Mouse (Mus musculus): ENCODE measurements around the gene Csnk1g1. TPM values are rescaled to one million over a fixed set of nuclear protein-coding genes. Genes with fewer than 3 reads are reported as not detected.

Csnk1g1 gene
- total RNA-seq, 2 experiments from 2014 or later: 5.9 to 7.0 TPM

GRCm38 (mm10) chr9:65987021-65987420 is 78.3 kb downstream of the Csnk1g1 start:
- no peak for DNase-seq
- intact Hi-C loops (cut with DNase I): no loop called here

GRCm38 (mm10) chr9:65995603-65996376 is 87.1 kb downstream of the Csnk1g1 start:
- no peak for DNase-seq
- intact Hi-C loops (cut with DNase I): no loop called here

GRCm38 (mm10) chr9:65998965-65999364 is 90.2 kb downstream of the Csnk1g1 start:
- no peak for DNase-seq
- intact Hi-C loops (cut with DNase I): no loop called here

GRCm38 (mm10) chr9:66004380-66004779 is 95.7 kb downstream of the Csnk1g1 start:
- intact Hi-C loops (cut with DNase I): loop anchor here (2.0 kb wide), 1 partner anchor 96 kb away; the partner anchor contains the start of genes Csnk1g1 and Trip4
- DNase-seq: peak in 1 of 2 experiments; percentile 28

- intact Hi-C loops (cut with DNase I): no loop called here
- DNase-seq: no peak
Measured at GRCm38 (mm10) chr9:66007603-66008202, 99.0 kb downstream of the Csnk1g1 start.

GRCm38 (mm10) chr9:66020601-66021000 is 111.9 kb downstream of the Csnk1g1 start:
- no peak for DNase-seq
- intact Hi-C loops (cut with DNase I): no loop called here

GRCm38 (mm10) chr9:66038082-66038481 is 129.4 kb downstream of the Csnk1g1 start:
- no peak for DNase-seq
- intact Hi-C loops (cut with DNase I): no loop called here

- intact Hi-C loops (cut with DNase I): no loop called here
- no peak for DNase-seq
Measured at GRCm38 (mm10) chr9:66038581-66038980, 129.9 kb downstream of the Csnk1g1 start.

GRCm38 (mm10) chr9:66039290-66039689 is 130.6 kb downstream of the Csnk1g1 start:
- no peak for DNase-seq
- intact Hi-C loops (cut with DNase I): no loop called here

GRCm38 (mm10) chr9:66040801-66041200 is 132.1 kb downstream of the Csnk1g1 start:
- intact Hi-C loops (cut with DNase I): no loop called here
- no peak for DNase-seq

GRCm38 (mm10) chr9:66042331-66042730 is 133.6 kb downstream of the Csnk1g1 start:
- no peak for DNase-seq
- intact Hi-C loops (cut with DNase I): no loop called here

GRCm38 (mm10) chr9:66043241-66043640 is 134.5 kb downstream of the Csnk1g1 start:
- intact Hi-C loops (cut with DNase I): no loop called here
- DNase-seq: no peak

GRCm38 (mm10) chr9:66049931-66050601 is 141.3 kb downstream of the Csnk1g1 start:
- intact Hi-C loops (cut with DNase I): no loop called here
- DNase-seq: no peak

GRCm38 (mm10) chr9:66051493-66051892 is 142.8 kb downstream of the Csnk1g1 start:
- intact Hi-C loops (cut with DNase I): no loop called here
- DNase-seq: no peak

- intact Hi-C loops (cut with DNase I): no loop called here
Measured at GRCm38 (mm10) chr9:66052731-66053130, 144.0 kb downstream of the Csnk1g1 start.

GRCm38 (mm10) chr9:66053620-66054019 is 144.9 kb downstream of the Csnk1g1 start:
- intact Hi-C loops (cut with DNase I): no loop called here
- DNase-seq: no peak

More at GRCm38 (mm10) chr9:66052731-66053130, 144.0 kb downstream of the Csnk1g1 start:
- DNase-seq: no peak

- intact Hi-C loops (cut with DNase I): no loop called here
- DNase-seq: peak; percentile 94 to 97
Measured at GRCm38 (mm10) chr9:66059583-66060307, 151.0 kb downstream of the Csnk1g1 start, which contains the start of gene Ppib. Ppib (plus strand) TSS chr9:66060222.

- intact Hi-C loops (cut with DNase I): no loop called here
- DNase-seq: no peak
Measured at GRCm38 (mm10) chr9:66060308-66060647, 151.6 kb downstream of the Csnk1g1 start.

- DNase-seq: no peak
- intact Hi-C loops (cut with DNase I): no loop called here
Measured at GRCm38 (mm10) chr9:66060986-66061385, 152.3 kb downstream of the Csnk1g1 start.

- no peak for DNase-seq
- intact Hi-C loops (cut with DNase I): no loop called here
Measured at GRCm38 (mm10) chr9:66061656-66062055, 152.9 kb downstream of the Csnk1g1 start.

- intact Hi-C loops (cut with DNase I): no loop called here
- DNase-seq: no peak
Measured at GRCm38 (mm10) chr9:66063446-66063845, 154.7 kb downstream of the Csnk1g1 start.
